9 mouse cellular contexts compared by ENCODE assay signal in genomic region chr2:75269446-75269845, GRCm38 (mm10).
A peak's percentile ranks its signal among the peaks of the same experiment; 100 is the strongest.
DNase-seq lines count a peak whose midpoint lies in the region; ATAC-seq lines count a peak whose summit lies in the region.
"Had no signal": no experiment of that assay in that cellular context is flagged by ENCODE, and none has a peak within 500 bp of the region (broad histone marks: within the 10 kb centered on the region; RNA-seq: fewer than 3 reads in every experiment).

No protein-coding gene starts in this region.

- no peak for ATAC-seq in midbrain, embryonic 16.5 days
- ATAC-seq in hindbrain, embryonic 13.5 days (ENCODE audit: low FRiP score) = peak; percentile 61; the same call in 1 of the 2 replicates
- ATAC-seq in neural tube, embryonic 13.5 days (ENCODE audit: low read depth) = peak; percentile 47; the same call in 1 of the 2 replicates
- ATAC-seq in activated CD4-positive, CD25-positive, alpha-beta regulatory T cell, adult 4 months = no peak

- no peak overlapping the region for H3K27ac ChIP-seq in midbrain, embryonic 10.5 days (replicated peaks)
- no peak overlapping the region for H3K27ac ChIP-seq in midbrain, embryonic 16.5 days (ENCODE audit: low read length)
- peak overlapping the region; percentile 64; the same call in 1 of the 2 replicates for H3K27ac ChIP-seq in hindbrain, embryonic 13.5 days
- peak overlapping the region; percentile 59; the same call in 1 of the 2 replicates for H3K27ac ChIP-seq in neural tube, embryonic 13.5 days (replicated peaks)
- H3K27ac ChIP-seq: kidney, postnatal 0 days had no signal

- no peaks in the 10 kb centered on the region for H3K27me3 ChIP-seq in midbrain, embryonic 10.5 days (ENCODE audit: low read depth, poor library complexity, severe bottlenecking)
- H3K27me3 ChIP-seq in midbrain, embryonic 16.5 days (ENCODE audit: control insufficient read depth, insufficient read depth, low read depth, low read length) = no peaks in the 10 kb centered on the region
- no peaks in the 10 kb centered on the region for H3K27me3 ChIP-seq in hindbrain, embryonic 13.5 days
- no peaks in the 10 kb centered on the region; the same call in 1 of the 2 replicates for H3K27me3 ChIP-seq in neural tube, embryonic 13.5 days

- peaks cover 14% of the 10 kb centered on the region for H3K4me1 ChIP-seq in midbrain, embryonic 10.5 days
- peaks cover 15% of the 10 kb centered on the region; the same call in 1 of the 2 replicates for H3K4me1 ChIP-seq in midbrain, embryonic 16.5 days (ENCODE audit: control insufficient read depth, insufficient read depth, low read length)
- peaks cover 23% of the 10 kb centered on the region for H3K4me1 ChIP-seq in hindbrain, embryonic 13.5 days (replicated peaks)
- H3K4me1 ChIP-seq in neural tube, embryonic 13.5 days (replicated peaks) = peaks cover 46% of the 10 kb centered on the region

- no peak overlapping the region for H3K9ac ChIP-seq in midbrain, embryonic 16.5 days (ENCODE audit: low read depth, low read length)
- H3K9ac ChIP-seq in hindbrain, embryonic 13.5 days = no peak overlapping the region
- no peak overlapping the region for H3K9ac ChIP-seq in neural tube, embryonic 13.5 days

- H3K4me2 ChIP-seq in midbrain, embryonic 16.5 days (ENCODE audit: low read length) = no peak overlapping the region
- H3K4me2 ChIP-seq in hindbrain, embryonic 13.5 days = no peak overlapping the region
- H3K4me2 ChIP-seq in neural tube, embryonic 13.5 days = no peak overlapping the region

- H3K4me3 ChIP-seq in midbrain, embryonic 10.5 days = no peak overlapping the region
- H3K4me3 ChIP-seq in midbrain, embryonic 16.5 days (ENCODE audit: low read depth, low read length) = no peak overlapping the region
- H3K4me3 ChIP-seq in hindbrain, embryonic 13.5 days = no peak overlapping the region
- no peak overlapping the region for H3K4me3 ChIP-seq in neural tube, embryonic 13.5 days

- 61% methylated on average over 8 of the region's 8 CpGs for WGBS in midbrain, embryonic 10.5 days
- WGBS in midbrain, embryonic 16.5 days = 32% methylated on average over 8 of the region's 8 CpGs
- WGBS in hindbrain, embryonic 13.5 days = 33% methylated on average over 8 of the region's 8 CpGs
- 32% methylated on average over 8 of the region's 8 CpGs for WGBS in neural tube, embryonic 13.5 days

- DNase-seq in midbrain, embryonic 10.5 days (ENCODE audit: low spot score) = peak; percentile 43
- peak; percentile 92 to 93 for DNase-seq in cerebellum, postnatal 10 days
- no peak for DNase-seq in Muller cell, postnatal 12 days (ENCODE audit: inconsistent ontology term)
- DNase-seq in spleen, adult 12 weeks (ENCODE audit: low spot score) = no peak

- no peaks in the 10 kb centered on the region for H3K9me3 ChIP-seq in midbrain, embryonic 10.5 days (replicated peaks)
- H3K9me3 ChIP-seq in midbrain, embryonic 16.5 days (replicated peaks; ENCODE audit: control insufficient read depth, low read length, poor library complexity, severe bottlenecking) = no peaks in the 10 kb centered on the region
- H3K9me3 ChIP-seq in hindbrain, embryonic 13.5 days = no peaks in the 10 kb centered on the region
- H3K9me3 ChIP-seq in neural tube, embryonic 13.5 days = no peaks in the 10 kb centered on the region

- no peaks in the 10 kb centered on the region for H3K36me3 ChIP-seq in midbrain, embryonic 10.5 days
- no peaks in the 10 kb centered on the region for H3K36me3 ChIP-seq in midbrain, embryonic 16.5 days (ENCODE audit: control insufficient read depth, insufficient read depth, low read length)
- H3K36me3 ChIP-seq in hindbrain, embryonic 13.5 days = no peaks in the 10 kb centered on the region
- no peaks in the 10 kb centered on the region for H3K36me3 ChIP-seq in neural tube, embryonic 13.5 days

Comparison
In these comparisons a context has a peak if more than half of its experiments do, and no peak if none do; other contexts are left out.
1. DNase-seq: peak in midbrain, embryonic 10.5 days (single experiment) and cerebellum, postnatal 10 days (2 of 2); none in Muller cell, postnatal 12 days (single experiment) and spleen, adult 12 weeks (single experiment).
2. H3K27ac ChIP-seq: peak in hindbrain, embryonic 13.5 days (single experiment) and neural tube, embryonic 13.5 days (single experiment); none in midbrain, embryonic 10.5 days (single experiment) and midbrain, embryonic 16.5 days (single experiment).
3. ATAC-seq: peak in hindbrain, embryonic 13.5 days (single experiment) and neural tube, embryonic 13.5 days (single experiment); none in midbrain, embryonic 16.5 days (single experiment) and activated CD4-positive, CD25-positive, alpha-beta regulatory T cell, adult 4 months (single experiment).